Mouse (Mus musculus): ENCODE results near the gene Atp23. TPM values are rescaled to one million over a fixed set of nuclear protein-coding genes. Genes with fewer than 3 reads are reported as not detected.

Atp23 gene
- total RNA-seq, 2 experiments from 2014 or later: 9.2 to 9.7 TPM

GRCm38 (mm10) chr10:126920220-126920619 lies 19.1 kb upstream of the Atp23 start:
- intact Hi-C loops (cut with DNase I): no loop called here
- no peak for DNase-seq (ENCODE audit: low spot score in 2 of 2)

GRCm38 (mm10) chr10:126919067-126919466 lies 17.9 kb upstream of the Atp23 start:
- peak; percentile 91 to 96 for DNase-seq (ENCODE audit: low spot score in 2 of 2)
- intact Hi-C loops (cut with DNase I): loop anchor here (1.0 kb wide), 2 partner anchors 71 to 111 kb away; partner anchors contain the start of gene Tsfm

GRCm38 (mm10) chr10:126914288-126914687 lies 13.1 kb upstream of the Atp23 start:
- intact Hi-C loops (cut with DNase I): no loop called here
- no peak for DNase-seq (ENCODE audit: low spot score in 2 of 2)

GRCm38 (mm10) chr10:126911479-126911878 lies 10.3 kb upstream of the Atp23 start:
- DNase-seq (ENCODE audit: low spot score in 2 of 2): no peak
- intact Hi-C loops (cut with DNase I): no loop called here

- no peak for DNase-seq (ENCODE audit: low spot score in 2 of 2)
- intact Hi-C loops (cut with DNase I): no loop called here
Measured at GRCm38 (mm10) chr10:126906811-126907210, 5.7 kb upstream of the Atp23 start.

GRCm38 (mm10) chr10:126905650-126906075 lies 4.5 kb upstream of the Atp23 start:
- peak; percentile 91 to 96 for DNase-seq (ENCODE audit: low spot score in 2 of 2)
- intact Hi-C loops (cut with DNase I): no loop called here

GRCm38 (mm10) chr10:126905086-126905485 lies 3.9 kb upstream of the Atp23 start:
- DNase-seq (ENCODE audit: low spot score in 2 of 2): no peak
- intact Hi-C loops (cut with DNase I): no loop called here

GRCm38 (mm10) chr10:126904221-126904620 lies 3.1 kb upstream of the Atp23 start:
- DNase-seq (ENCODE audit: low spot score in 2 of 2): no peak
- intact Hi-C loops (cut with DNase I): no loop called here

- intact Hi-C loops (cut with DNase I): no loop called here
- no peak for DNase-seq (ENCODE audit: low spot score in 2 of 2)
Measured at GRCm38 (mm10) chr10:126901488-126901843, 311 bp upstream of the Atp23 start.

GRCm38 (mm10) chr10:126895891-126896290 lies 5.3 kb downstream of the Atp23 start:
- no peak for DNase-seq (ENCODE audit: low spot score in 2 of 2)
- intact Hi-C loops (cut with DNase I): no loop called here

- intact Hi-C loops (cut with DNase I): no loop called here
- no peak for DNase-seq (ENCODE audit: low spot score in 2 of 2)
Measured at GRCm38 (mm10) chr10:126894061-126894460, 7.1 kb downstream of the Atp23 start.

- no peak for DNase-seq (ENCODE audit: low spot score in 2 of 2)
- intact Hi-C loops (cut with DNase I): no loop called here
Measured at GRCm38 (mm10) chr10:126893145-126893544, 8.0 kb downstream of the Atp23 start.

GRCm38 (mm10) chr10:126873755-126874154 lies 27.4 kb downstream of the Atp23 start:
- intact Hi-C loops (cut with DNase I): no loop called here
- DNase-seq (ENCODE audit: low spot score in 2 of 2): no peak

GRCm38 (mm10) chr10:126872256-126872655 lies 28.9 kb downstream of the Atp23 start:
- intact Hi-C loops (cut with DNase I): no loop called here

GRCm38 (mm10) chr10:126869372-126870318 lies 31.5 kb downstream of the Atp23 start:
- intact Hi-C loops (cut with DNase I): loop anchor here (1.0 to 10.0 kb wide), 3 partner anchors 36 to 1145 kb away; no protein-coding TSS in a partner anchor
- DNase-seq (ENCODE audit: low spot score in 2 of 2): peak; percentile 84 to 87

More at GRCm38 (mm10) chr10:126872256-126872655, 28.9 kb downstream of the Atp23 start:
- no peak for DNase-seq (ENCODE audit: low spot score in 2 of 2)

- intact Hi-C loops (cut with DNase I): loop anchor here (10.0 kb wide), 2 partner anchors 330 to 1140 kb away; no protein-coding TSS in a partner anchor
- DNase-seq (ENCODE audit: low spot score in 2 of 2): no peak
Measured at GRCm38 (mm10) chr10:126865284-126865683, 35.9 kb downstream of the Atp23 start.

GRCm38 (mm10) chr10:126862193-126862592 lies 39.0 kb downstream of the Atp23 start:
- peak; percentile 24 to 46 for DNase-seq (ENCODE audit: low spot score in 2 of 2)
- intact Hi-C loops (cut with DNase I): loop anchor here (10.0 kb wide), 2 partner anchors 327 to 1137 kb away; no protein-coding TSS in a partner anchor

GRCm38 (mm10) chr10:126853286-126853685 lies 47.9 kb downstream of the Atp23 start:
- DNase-seq (ENCODE audit: low spot score in 2 of 2): peak in 1 of 2 experiments; percentile 42
- intact Hi-C loops (cut with DNase I): no loop called here

GRCm38 (mm10) chr10:126845309-126845911 lies 55.7 kb downstream of the Atp23 start:
- peak; percentile 52 to 79 for DNase-seq (ENCODE audit: low spot score in 2 of 2)
- intact Hi-C loops (cut with DNase I): loop anchor here (1.0 to 10.0 kb wide), 3 partner anchors 30 to 361 kb away; no protein-coding TSS in a partner anchor

GRCm38 (mm10) chr10:126844689-126845088 lies 56.5 kb downstream of the Atp23 start:
- intact Hi-C loops (cut with DNase I): loop anchor here (1.0 to 10.0 kb wide), 3 partner anchors 29 to 360 kb away; no protein-coding TSS in a partner anchor
- peak; percentile 74 to 93 for DNase-seq (ENCODE audit: low spot score in 2 of 2)
